Mouse (Mus musculus) MEL (cell line): ENCODE measurements around the gene Ntng1. TPM values are rescaled to one million over a fixed set of nuclear protein-coding genes. Genes with fewer than 3 reads are reported as not detected.

Experiments used
- DNase-seq: peaks from one replicate; pipeline ENCODE4 v3.0.0; 2011; ENCODE audit warnings: low read depth, low spot score
- H3K27ac ChIP-seq: 2 replicates; pipeline ENCODE4 v1.5.1; 2012; ENCODE audit warnings: low read depth, mild to moderate bottlenecking, control low read depth, low read length, moderate library complexity; ENCODE audit not compliant: control insufficient read depth
- H3K27me3 ChIP-seq, 2 experiments: fragments of 150-350 bp in 1 of 2; sonication (generic) in 1 of 2; 2 replicates each; pipeline ENCODE4 v1.6.1; 2012; ENCODE audit warnings: low read length in 2 of 2, mild to moderate bottlenecking in 2 of 2, improper control_type of control experiment in 1 of 2, moderate library complexity in 1 of 2; ENCODE audit not compliant: insufficient read depth in 2 of 2, control insufficient read depth in 1 of 2
- H3K36me3 ChIP-seq, 2 experiments: 2 replicates each; pipeline ENCODE4 v1.6.1; 2012 to 2014; ENCODE audit warnings: low read length in 2 of 2, improper control_type of control experiment in 1 of 2, inconsistent platforms in 1 of 2, mild to moderate bottlenecking in 1 of 2; ENCODE audit not compliant: insufficient read depth in 2 of 2, control insufficient read depth in 1 of 2
- H3K4me1 ChIP-seq, 2 experiments: fragments of 150-350 bp in 1 of 2; sonication (generic) in 1 of 2; 2 replicates each; pipeline ENCODE4 v1.6.1; 2012; ENCODE audit warnings: low read length in 2 of 2, improper control_type of control experiment in 1 of 2, mild to moderate bottlenecking in 1 of 2; ENCODE audit not compliant: insufficient read depth in 2 of 2, control insufficient read depth in 1 of 2
- H3K4me3 ChIP-seq, 2 experiments: fragments of 150-350 bp in 1 of 2; sonication (generic) in 1 of 2; 2 replicates each; pipeline ENCODE4 v1.5.1; 2012; ENCODE audit warnings: low read depth in 2 of 2, low read length in 2 of 2, mild to moderate bottlenecking in 2 of 2, moderate library complexity in 2 of 2, control low read depth in 1 of 2, improper control_type of control experiment in 1 of 2; ENCODE audit not compliant: control insufficient read depth in 1 of 2, insufficient read depth in 1 of 2
- H3K79me2 ChIP-seq: 2 replicates; pipeline ENCODE4 v1.6.1; 2012; ENCODE audit warnings: mild to moderate bottlenecking, low read length, moderate library complexity; ENCODE audit not compliant: control insufficient read depth, poor library complexity, insufficient read depth
- H3K9ac ChIP-seq: 2 replicates; pipeline ENCODE4 v1.6.1; 2012; ENCODE audit warnings: low read depth, mild to moderate bottlenecking, control low read depth, low read length, moderate library complexity; ENCODE audit not compliant: control insufficient read depth, poor library complexity, severe bottlenecking
- H3K9me3 ChIP-seq: fragments of 150-350 bp; sonication (generic); replicated peaks from 2 replicates; pipeline ENCODE4 v1.6.1; 2012; ENCODE audit warnings: mild to moderate bottlenecking, low read length, improper control_type of control experiment, moderate library complexity; ENCODE audit not compliant: insufficient read depth
- BHLHE40 ChIP-seq: IDR thresholded peaks from 2 replicates; pipeline ENCODE4 v1.6.1; 2012; ENCODE audit warnings: low read depth, mild to moderate bottlenecking, inconsistent platforms, low read length, improper control_type of control experiment, borderline replicate concordance
- CHD1 ChIP-seq: IDR thresholded peaks from 2 replicates; pipeline ENCODE4 v1.6.1; 2012; ENCODE audit warnings: low read depth, mild to moderate bottlenecking, inconsistent platforms, low read length, improper control_type of control experiment
- CTCF ChIP-seq, 3 experiments: IDR thresholded peaks in 2 of 3; conservative IDR thresholded peaks in 1 of 3; 2 replicates each; pipeline ENCODE4 v1.5.1; 2011 to 2012; ENCODE audit warnings: low read length in 3 of 3, low read depth in 2 of 3, mild to moderate bottlenecking in 2 of 3, improper control_type of control experiment in 1 of 3, inconsistent platforms in 1 of 3, mixed read lengths in 1 of 3, moderate library complexity in 1 of 3; ENCODE audit not compliant: control insufficient read depth in 1 of 3, insufficient read depth in 1 of 3, poor library complexity in 1 of 3, severe bottlenecking in 1 of 3
- EP300 ChIP-seq, 2 experiments: IDR thresholded peaks; 2 replicates each; pipeline ENCODE4 v1.6.1; 2011; ENCODE audit warnings: improper control_type of control experiment in 2 of 2, low read length in 2 of 2, low read depth in 1 of 2, mild to moderate bottlenecking in 1 of 2
- HCFC1 ChIP-seq: IDR thresholded peaks from 2 replicates; pipeline ENCODE4 v1.6.1; 2012; ENCODE audit warnings: low read depth, mild to moderate bottlenecking, inconsistent platforms, low read length, improper control_type of control experiment, moderate library complexity
- JUND ChIP-seq: IDR thresholded peaks from 2 replicates; pipeline ENCODE4 v1.6.1; 2011; ENCODE audit warnings: low read depth, mild to moderate bottlenecking, improper control_type of control experiment, low read length
- MEF2A ChIP-seq: IDR thresholded peaks from 2 replicates; pipeline ENCODE4 v1.6.1; 2014; ENCODE audit warnings: low read depth, mild to moderate bottlenecking, inconsistent platforms, low read length, improper control_type of control experiment; ENCODE audit not compliant: poor library complexity, insufficient replicate concordance, severe bottlenecking; ENCODE audit errors: extremely low read depth
- MYB ChIP-seq: IDR thresholded peaks from 2 replicates; pipeline ENCODE4 v1.6.1; 2011; ENCODE audit warnings: mild to moderate bottlenecking, low read depth, low read length, improper control_type of control experiment
- NELFE ChIP-seq: IDR thresholded peaks from 2 replicates; pipeline ENCODE4 v1.6.1; 2011; ENCODE audit warnings: low read depth, low read length, improper control_type of control experiment
- NRF1 ChIP-seq: IDR thresholded peaks from 2 replicates; pipeline ENCODE4 v1.6.1; 2014; ENCODE audit warnings: low read depth, mild to moderate bottlenecking, inconsistent platforms, low read length, improper control_type of control experiment, moderate library complexity; ENCODE audit not compliant: poor library complexity, insufficient read depth, severe bottlenecking
- POLR2AphosphoS2 ChIP-seq: IDR thresholded peaks from 2 replicates; pipeline ENCODE4 v1.6.1; 2011; ENCODE audit warnings: low read length, improper control_type of control experiment
- POLR2AphosphoS5 ChIP-seq: IDR thresholded peaks from 2 replicates; pipeline ENCODE4 v1.6.1; 2012; ENCODE audit warnings: low read depth, borderline replicate concordance, mild to moderate bottlenecking, inconsistent platforms, low read length, moderate library complexity, mixed read lengths
- RAD21 ChIP-seq: IDR thresholded peaks from 2 replicates; pipeline ENCODE4 v1.6.1; 2011; ENCODE audit warnings: mild to moderate bottlenecking, low read depth, low read length, improper control_type of control experiment
- RCOR1 ChIP-seq: IDR thresholded peaks from 2 replicates; pipeline ENCODE4 v1.6.1; 2012; ENCODE audit warnings: low read depth, mild to moderate bottlenecking, inconsistent platforms, low read length, improper control_type of control experiment
- SIN3A ChIP-seq: IDR thresholded peaks from 2 replicates; pipeline ENCODE4 v1.6.1; 2012; ENCODE audit warnings: low read length, improper control_type of control experiment, inconsistent platforms
- SMC3 ChIP-seq: IDR thresholded peaks from 2 replicates; pipeline ENCODE4 v1.6.1; 2011; ENCODE audit warnings: low read depth, low read length, improper control_type of control experiment
- UBTF ChIP-seq: IDR thresholded peaks from 2 replicates; pipeline ENCODE4 v1.6.1; 2012; ENCODE audit warnings: low read depth, mild to moderate bottlenecking, inconsistent platforms, low read length, improper control_type of control experiment, moderate library complexity, borderline replicate concordance; ENCODE audit not compliant: insufficient read depth
- ZC3H11A ChIP-seq: IDR thresholded peaks from 2 replicates; pipeline ENCODE4 v1.6.1; 2012; ENCODE audit warnings: low read depth, mild to moderate bottlenecking, inconsistent platforms, low read length, improper control_type of control experiment
- polyA plus RNA-seq, 2 experiments: library from polyadenylated mRNA; stranded (reverse) in 1 of 2; unstranded in 1 of 2; fragments of >175 nt in 1 of 2; fragments of >200 nt in 1 of 2; gene quantifications; 2 replicates each; pipeline versions ENCODE4 v1.2.1 to v1.2.4; 2012; ENCODE audit warnings: low replicate concordance in 2 of 2, low read depth in 1 of 2; ENCODE audit not compliant: insufficient read length in 2 of 2, insufficient read depth in 1 of 2, missing spikeins in 1 of 2
- total RNA-seq: library from RNA; depleted of rRNA; stranded (reverse); fragments of 300-350 nt; gene quantifications from 2 replicates; pipeline ENCODE4 v1.2.3, GENCODE M21; 2012; rRNA removed

The Ntng1 gene
- total RNA-seq (not detected in 2 replicates), polyA plus RNA-seq (not detected)

GRCm38 (mm10) chr3:110143206-110144061 is at the start of gene Ntng1:
TSS of gene Ntng1 (minus strand) at chr3:110144011.
- H3K27me3 ChIP-seq = no peaks in the 10 kb centered on the region

GRCm38 (mm10) chr3:110187401-110187948 is 43.7 kb upstream of the Ntng1 start:
- H3K36me3 ChIP-seq = no peaks in the 10 kb centered on the region
- H3K4me1 ChIP-seq = no peaks in the 10 kb centered on the region
- no peak for DNase-seq
- no peak overlapping the region for H3K4me3 ChIP-seq
- no peaks in the 10 kb centered on the region for H3K27me3 ChIP-seq
- no peaks in the 10 kb centered on the region for H3K9me3 ChIP-seq
- H3K27ac ChIP-seq = no peak overlapping the region
- TF ChIP-seq CHD1 = no peak
- no peak for TF ChIP-seq POLR2AphosphoS2
- TF ChIP-seq JUND = no peak
- no peak for TF ChIP-seq EP300 (IDR thresholded peaks at IDR 0.05; ENCODE audit: low read depth in 1 of 2, low read length in 2 of 2)
- no peak for TF ChIP-seq RAD21
- no peak for TF ChIP-seq SIN3A
- TF ChIP-seq HCFC1 = no peak
- TF ChIP-seq NELFE = no peak
- no peak for TF ChIP-seq POLR2AphosphoS5
- no peak for TF ChIP-seq CTCF (IDR thresholded peaks at IDR 0.05 in 2 of 3, conservative IDR thresholded peaks at IDR 0.05 in 1 of 3; ENCODE audit: control insufficient read depth in 1 of 3, insufficient read depth in 1 of 3, low read depth in 2 of 3, low read length in 3 of 3, poor library complexity in 1 of 3, severe bottlenecking in 1 of 3)
- no peak for TF ChIP-seq MYB
- no peak for TF ChIP-seq ZC3H11A
- no peak for TF ChIP-seq MEF2A
- no peak for TF ChIP-seq SMC3
- TF ChIP-seq, all 39 proteins: peak for 0
- H3K9ac ChIP-seq = no peak overlapping the region
- H3K79me2 ChIP-seq = no peaks in the 10 kb centered on the region

More at GRCm38 (mm10) chr3:110143206-110144061, at the start of gene Ntng1:
- Histone ChIP-seq H3K9me3 (no peaks in the 10 kb centered on the region), H3K27ac (no peak within 1 kb of the TSS), H3K4me3 (no peak within 1 kb of the TSS), H3K9ac (no peak within 1 kb of the TSS), H3K79me2 (no peaks in the 10 kb centered on the region), H3K4me1 (no peaks in the 10 kb centered on the region), H3K36me3 (no peaks in the 10 kb centered on the region)
- no peak for TF ChIP-seq POLR2AphosphoS5
- no peak for TF ChIP-seq RCOR1
- TF ChIP-seq NRF1 = no peak
- TF ChIP-seq BHLHE40 = no peak
- TF ChIP-seq UBTF = no peak
- no peak for DNase-seq
